ENCODE assay signal across 34 mouse cellular contexts in the genomic region with DNA sequence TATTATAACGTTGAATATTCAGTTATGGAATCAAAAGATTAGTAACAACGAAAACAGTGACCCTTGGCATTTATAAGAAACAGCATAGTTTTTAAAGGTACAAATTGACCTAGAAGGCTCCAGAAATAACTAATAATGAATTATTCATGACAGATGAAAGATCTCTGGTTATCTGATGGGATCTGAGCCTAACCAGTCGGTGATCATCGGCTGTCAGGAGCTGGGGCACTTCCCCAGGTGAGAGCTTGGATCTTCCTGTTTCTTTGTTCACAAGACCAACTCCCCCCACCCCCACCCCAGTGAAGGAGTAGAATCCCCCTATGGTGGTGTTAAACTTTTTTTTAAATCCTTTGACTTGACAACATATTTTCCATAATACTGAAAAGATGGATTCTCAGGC. TPM values are rescaled to one million over a fixed set of nuclear protein-coding genes. Genes with fewer than 3 reads are reported as not detected.
"Had no signal": no experiment of that assay in that cellular context is flagged by ENCODE, and none has a peak within 500 bp of the region (broad histone marks: within the 10 kb centered on the region; RNA-seq: fewer than 3 reads in every experiment).

No protein-coding gene starts in this region.

- ATAC-seq: hindbrain, embryonic 16.5 days; hindbrain, postnatal 0 days; inflammation-experienced regulatory T-cells, adult 6 months; intestine, embryonic 15.5 days; intestine, embryonic 16.5 days; intestine, postnatal 0 days had no signal

- DNase-seq: heart, postnatal 10 days; heart, postnatal 14 days; heart, postnatal 36 days; heart, postnatal 4 days; kidney, adult 11 months; kidney, adult 18-20 months; kidney, adult 2 months; kidney, adult 8-10 months; kidney, adult 9 months; kidney, postnatal 10 days; kidney, postnatal 14 days; kidney, postnatal 25 days; kidney, postnatal 36 days; kidney, postnatal 4 days; layer of hippocampus, adult 9-11 months; layer of hippocampus, postnatal 36 days had no signal

- H3K9me3 ChIP-seq: heart, embryonic 13.5 days; heart, embryonic 15.5 days; hindbrain, embryonic 10.5 days; hindbrain, embryonic 12.5 days; hindbrain, embryonic 13.5 days; hindbrain, embryonic 15.5 days; intestine, embryonic 15.5 days; kidney, embryonic 15.5 days had no signal

- H3K27me3 ChIP-seq: heart, embryonic 15.5 days; hindbrain, embryonic 12.5 days; hindbrain, embryonic 13.5 days; hindbrain, embryonic 15.5 days; intestine, embryonic 15.5 days; kidney, embryonic 15.5 days had no signal

- H3K9ac ChIP-seq: heart, embryonic 13.5 days; heart, embryonic 15.5 days; hindbrain, embryonic 12.5 days; hindbrain, embryonic 13.5 days; hindbrain, embryonic 14.5 days; hindbrain, embryonic 15.5 days; intestine, embryonic 15.5 days; kidney, embryonic 15.5 days had no signal

- H3K27ac ChIP-seq: heart, embryonic 13.5 days; heart, embryonic 15.5 days; hindbrain, embryonic 10.5 days; hindbrain, embryonic 12.5 days; hindbrain, embryonic 13.5 days; hindbrain, embryonic 14.5 days; hindbrain, embryonic 15.5 days; hindbrain, postnatal 0 days; intestine, embryonic 15.5 days; kidney, embryonic 15.5 days; kidney, postnatal 0 days; layer of hippocampus, adult 2 months; left cerebral cortex, adult 2 months had no signal

- H3K4me2 ChIP-seq: heart, embryonic 13.5 days; heart, embryonic 15.5 days; hindbrain, embryonic 12.5 days; hindbrain, embryonic 13.5 days; hindbrain, embryonic 14.5 days; hindbrain, embryonic 15.5 days; intestine, embryonic 15.5 days; kidney, embryonic 15.5 days had no signal

- H3K36me3 ChIP-seq: heart, embryonic 13.5 days; heart, embryonic 15.5 days; hindbrain, embryonic 10.5 days; hindbrain, embryonic 12.5 days; hindbrain, embryonic 13.5 days; hindbrain, embryonic 15.5 days; intestine, embryonic 15.5 days; kidney, embryonic 15.5 days had no signal

- H3K4me3 ChIP-seq: heart, embryonic 13.5 days; heart, embryonic 15.5 days; hindbrain, embryonic 10.5 days; hindbrain, embryonic 12.5 days; hindbrain, embryonic 13.5 days; hindbrain, embryonic 15.5 days; intestine, embryonic 15.5 days; kidney, embryonic 15.5 days; layer of hippocampus, adult 2 months; left cerebral cortex, adult 2 months had no signal

RNA-seq across cellular contexts. Expression of gene Rerg, which starts 20.5 kb away (rescaled TPM):
- total RNA-seq: hematopoietic stem cell, adult 5-6 weeks had no signal
- polyA plus RNA-seq: inflammation-experienced regulatory T-cells, adult 6 months had no signal
